Comparison of ENCODE assay signal across 12 mouse cellular contexts in the genomic region with DNA sequence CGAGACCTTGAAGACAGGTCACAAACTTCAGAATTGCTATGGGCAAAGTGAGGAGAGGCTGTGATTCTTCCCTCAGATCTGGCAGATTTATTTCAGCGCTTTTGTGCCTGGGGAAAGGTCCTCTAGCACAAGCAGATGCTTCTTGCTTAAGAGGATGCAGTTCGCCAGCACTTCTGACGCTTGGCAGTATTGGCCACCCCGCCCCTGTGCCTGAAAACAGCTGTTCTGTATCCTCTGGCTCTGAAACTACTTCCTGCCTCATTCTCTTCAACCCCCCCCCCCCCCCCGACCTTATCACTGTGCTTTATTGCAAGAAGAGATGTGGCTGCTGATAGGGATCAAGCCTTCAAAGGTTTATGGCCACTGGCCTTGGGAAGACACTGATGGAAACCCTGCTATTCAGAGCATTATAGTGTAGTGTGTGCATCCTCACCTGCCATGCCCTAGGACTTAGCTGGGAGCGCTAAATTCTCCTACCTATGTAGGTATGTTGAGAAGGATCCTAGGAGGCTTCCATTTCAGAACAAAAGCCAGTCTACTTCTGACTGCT. TPM values are rescaled to one million over a fixed set of nuclear protein-coding genes. Genes with fewer than 3 reads are reported as not detected.
DNase-seq lines count a peak whose midpoint lies in the region; ATAC-seq and TF ChIP-seq lines count a peak whose summit lies in the region.
"Had no signal": no experiment of that assay in that cellular context is flagged by ENCODE, and none has a peak within 500 bp of the region (broad histone marks: within the 10 kb centered on the region; RNA-seq: fewer than 3 reads in every experiment).

No protein-coding gene starts in this region.

- TF ChIP-seq CTCF in lung, embryonic 14.5 days (IDR thresholded peaks at IDR 0.05; ENCODE audit: low read depth) = no peak
- no peak for TF ChIP-seq CTCF in thymus, adult 2 months (IDR thresholded peaks at IDR 0.05; ENCODE audit: borderline replicate concordance, control insufficient read depth, extremely low read depth, insufficient read depth, low read length, poor library complexity)

- ATAC-seq in intestine, embryonic 16.5 days = peak; percentile 77
- ATAC-seq in lung, embryonic 14.5 days (ENCODE audit: insufficient read depth) = peak; percentile 60; the same call in 1 of the 2 replicates

- H3K4me3 ChIP-seq in intestine, embryonic 16.5 days (ENCODE audit: low read length) = no peak overlapping the region
- no peak overlapping the region for H3K4me3 ChIP-seq in lung, embryonic 14.5 days (ENCODE audit: low read depth, low read length)
- no peak overlapping the region for H3K4me3 ChIP-seq in thymus, adult 2 months (ENCODE audit: control insufficient read depth, insufficient read depth, low read length)
- H3K4me3 ChIP-seq: hindbrain, embryonic 15.5 days had no signal

- 35% methylated on average over 6 of the region's 7 CpGs for WGBS in intestine, embryonic 16.5 days
- 46% methylated on average over 7 of the region's 7 CpGs for WGBS in lung, embryonic 14.5 days
- WGBS in thymus, adult 2 months = 50% methylated on average over 7 of the region's 7 CpGs

- no peaks in the 10 kb centered on the region for H3K36me3 ChIP-seq in intestine, embryonic 16.5 days (ENCODE audit: control insufficient read depth, insufficient read depth, low read length)
- no peaks in the 10 kb centered on the region for H3K36me3 ChIP-seq in lung, embryonic 14.5 days (ENCODE audit: insufficient read depth)
- no peaks in the 10 kb centered on the region for H3K36me3 ChIP-seq in thymus, adult 2 months (ENCODE audit: control insufficient read depth, insufficient read depth, low read length)
- H3K36me3 ChIP-seq: G1E; hindbrain, embryonic 15.5 days had no signal

- peak; percentile 10 for DNase-seq in adrenal gland, postnatal 10 days
- no peak for DNase-seq in adrenal gland, postnatal 25 days
- DNase-seq in NIH3T3 (ENCODE audit: low read depth) = peak; percentile 54
- peak; percentile 45 for DNase-seq in lung, embryonic 14.5 days
- DNase-seq in thymus, adult 2 months = no peak
- DNase-seq in layer of hippocampus, adult 11-12 months (ENCODE audit: low spot score) = no peak
- DNase-seq in cerebellum, adult 18-20 months = no peak
- DNase-seq: cerebellum, adult 2 months; thymus, postnatal 4 days had no signal

- H3K4me2 ChIP-seq in intestine, embryonic 16.5 days (ENCODE audit: low read depth, low read length) = no peak overlapping the region
- no peak overlapping the region for H3K4me2 ChIP-seq in lung, embryonic 14.5 days
- H3K4me2 ChIP-seq: hindbrain, embryonic 15.5 days had no signal

- TF ChIP-seq POLR2A in thymus, adult 2 months (IDR thresholded peaks at IDR 0.05; ENCODE audit: control insufficient read depth, extremely low read depth, insufficient read depth, low read length, poor library complexity) = no peak

- no peaks in the 10 kb centered on the region for H3K9me3 ChIP-seq in intestine, embryonic 16.5 days (ENCODE audit: control insufficient read depth, low read length)
- no peaks in the 10 kb centered on the region for H3K9me3 ChIP-seq in lung, embryonic 14.5 days (ENCODE audit: low read depth, low read length)
- H3K9me3 ChIP-seq: hindbrain, embryonic 15.5 days had no signal

- no peak overlapping the region for H3K27ac ChIP-seq in intestine, embryonic 16.5 days (ENCODE audit: low read length)
- no peak overlapping the region for H3K27ac ChIP-seq in lung, embryonic 14.5 days (ENCODE audit: low read depth)
- H3K27ac ChIP-seq in thymus, adult 2 months (ENCODE audit: control insufficient read depth, insufficient read depth, low read length) = no peak overlapping the region
- H3K27ac ChIP-seq: hindbrain, embryonic 15.5 days had no signal

- no peaks in the 10 kb centered on the region for H3K4me1 ChIP-seq in intestine, embryonic 16.5 days (ENCODE audit: control insufficient read depth, insufficient read depth, low read length)
- no peaks in the 10 kb centered on the region for H3K4me1 ChIP-seq in lung, embryonic 14.5 days (ENCODE audit: insufficient read depth)
- no peaks in the 10 kb centered on the region for H3K4me1 ChIP-seq in thymus, adult 2 months (replicated peaks; ENCODE audit: control insufficient read depth, insufficient read depth, low read length)
- H3K4me1 ChIP-seq: hindbrain, embryonic 15.5 days had no signal

- no peaks in the 10 kb centered on the region for H3K27me3 ChIP-seq in intestine, embryonic 16.5 days (replicated peaks; ENCODE audit: control insufficient read depth, insufficient read depth, low read length)
- H3K27me3 ChIP-seq in lung, embryonic 14.5 days (ENCODE audit: insufficient read depth, low read length) = no peaks in the 10 kb centered on the region
- H3K27me3 ChIP-seq in thymus, adult 2 months (ENCODE audit: control insufficient read depth, insufficient read depth, low read length) = no peaks in the 10 kb centered on the region
- H3K27me3 ChIP-seq: hindbrain, embryonic 15.5 days had no signal

- H3K9ac ChIP-seq in intestine, embryonic 16.5 days (ENCODE audit: low read depth, low read length) = no peak overlapping the region
- H3K9ac ChIP-seq in lung, embryonic 14.5 days = no peak overlapping the region
- H3K9ac ChIP-seq: hindbrain, embryonic 15.5 days had no signal

RNA-seq across cellular contexts. Expression of gene Trp63, which starts 44.5 kb away (rescaled TPM):
- under 1 TPM; 0.30 to 0.67 TPM for total RNA-seq in adrenal gland, postnatal 10 days (2021)
- total RNA-seq in adrenal gland, postnatal 25 days (2021) = not detected in 2 replicates
- polyA plus RNA-seq in intestine, embryonic 16.5 days (2015; fragmentation: Nextera tagmentation; extraction: Ambion mirVana) = 0.13 TPM in 1 of 2 replicates, not detected in the other
- 0.96 and 1.3 TPM in 2 replicates for polyA plus RNA-seq in lung, embryonic 14.5 days (2014; fragmentation: Nextera tagmentation; extraction: Ambion mirVana)
- polyA plus RNA-seq in thymus, adult 2 months (2012; rRNA removed) = 16.9 and 23.1 TPM in 2 replicates
- polyA plus RNA-seq: G1E had no signal

Comparison
In these comparisons a context has a peak if more than half of its experiments do, and no peak if none do; other contexts are left out.
1. DNase-seq: peak in adrenal gland, postnatal 10 days (single experiment), NIH3T3 (single experiment) and lung, embryonic 14.5 days (single experiment); none in adrenal gland, postnatal 25 days (single experiment), thymus, adult 2 months (single experiment), layer of hippocampus, adult 11-12 months (single experiment) and cerebellum, adult 18-20 months (0 of 2).